Mouse (Mus musculus) liver, embryonic 14.5 days (tissue): Measurements from ENCODE around the gene Kcnab1.

ENCODE experiments used
- CTCF ChIP-seq: IDR thresholded peaks from 2 replicates; pipeline ENCODE4 v1.5.1; 2016; ENCODE audit warnings: antibody characterized with exemption, low read depth, control low read depth
- EP300 ChIP-seq: IDR thresholded peaks from 2 replicates; pipeline ENCODE4 v1.6.1; 2016; ENCODE audit warnings: antibody characterized with exemption, low read depth

GRCm38 (mm10) chr3:65405781-65406180, 296.6 kb downstream of the Kcnab1 start:
- no peak for TF ChIP-seq CTCF
- TF ChIP-seq EP300: no peak
